Comparison of ENCODE assay signal across 7 mouse cellular contexts in genomic region chr16:92428197-92428950, GRCm38 (mm10). TPM values are rescaled to one million over a fixed set of nuclear protein-coding genes. Genes with fewer than 3 reads are reported as not detected.
DNase-seq lines count a peak whose midpoint lies in the region; ATAC-seq and TF ChIP-seq lines count a peak whose summit lies in the region.

No protein-coding gene starts in this region.

- H3K4me1 ChIP-seq in midbrain, postnatal 0 days (ENCODE audit: insufficient read depth, low read length) = peaks cover 3% of the 10 kb centered on the region; the same call in 1 of the 2 replicates
- peaks cover 12% of the 10 kb centered on the region; the same call in 1 of the 2 replicates for H3K4me1 ChIP-seq in midbrain, embryonic 15.5 days
- peaks cover 21% of the 10 kb centered on the region for H3K4me1 ChIP-seq in forebrain, embryonic 15.5 days
- H3K4me1 ChIP-seq in intestine, embryonic 16.5 days (ENCODE audit: control insufficient read depth, insufficient read depth, low read length) = peaks cover 25% of the 10 kb centered on the region

- H3K27me3 ChIP-seq in midbrain, postnatal 0 days (ENCODE audit: insufficient read depth, low read length) = no peaks in the 10 kb centered on the region
- H3K27me3 ChIP-seq in midbrain, embryonic 15.5 days (replicated peaks) = no peaks in the 10 kb centered on the region
- H3K27me3 ChIP-seq in forebrain, embryonic 15.5 days = no peaks in the 10 kb centered on the region
- H3K27me3 ChIP-seq in intestine, embryonic 16.5 days (replicated peaks; ENCODE audit: control insufficient read depth, insufficient read depth, low read length) = no peaks in the 10 kb centered on the region

- H3K9me3 ChIP-seq in midbrain, postnatal 0 days (ENCODE audit: low read length) = no peaks in the 10 kb centered on the region
- H3K9me3 ChIP-seq in midbrain, embryonic 15.5 days = no peaks in the 10 kb centered on the region
- H3K9me3 ChIP-seq in forebrain, embryonic 15.5 days = no peaks in the 10 kb centered on the region
- no peaks in the 10 kb centered on the region for H3K9me3 ChIP-seq in intestine, embryonic 16.5 days (ENCODE audit: control insufficient read depth, low read length)

- 57% methylated on average over 19 of the region's 19 CpGs for WGBS in midbrain, postnatal 0 days
- WGBS in midbrain, embryonic 15.5 days = 61% methylated on average over 19 of the region's 19 CpGs
- 29% methylated on average over 19 of the region's 19 CpGs for WGBS in forebrain, embryonic 15.5 days
- WGBS in intestine, embryonic 16.5 days = 28% methylated on average over 19 of the region's 19 CpGs

- 0 out of 2 replicates have a peak, but pooled peaks cover 5% of the 10 kb centered on the region for H3K36me3 ChIP-seq in midbrain, postnatal 0 days (ENCODE audit: insufficient read depth, low read length)
- no peaks in the 10 kb centered on the region for H3K36me3 ChIP-seq in midbrain, embryonic 15.5 days (replicated peaks)
- H3K36me3 ChIP-seq in forebrain, embryonic 15.5 days = peaks cover 6% of the 10 kb centered on the region; the same call in 1 of the 2 replicates
- H3K36me3 ChIP-seq in intestine, embryonic 16.5 days (ENCODE audit: control insufficient read depth, insufficient read depth, low read length) = no peaks in the 10 kb centered on the region

- no peak overlapping the region for H3K4me3 ChIP-seq in midbrain, postnatal 0 days (ENCODE audit: low read depth, low read length)
- H3K4me3 ChIP-seq in midbrain, embryonic 15.5 days = no peak overlapping the region
- H3K4me3 ChIP-seq in forebrain, embryonic 15.5 days = no peak overlapping the region
- no peak overlapping the region for H3K4me3 ChIP-seq in intestine, embryonic 16.5 days (ENCODE audit: low read length)

- peak; percentile 55 for DNase-seq in midbrain, postnatal 0 days (ENCODE audit: low spot score)
- DNase-seq in lung, postnatal 10 days = peak; percentile 89
- no peak for DNase-seq in left cerebral cortex, adult 8-10 months (ENCODE audit: low spot score in 2 of 2)

- peak; percentile 54; the same call in 1 of the 2 replicates for ATAC-seq in midbrain, postnatal 0 days (ENCODE audit: low FRiP score)
- no peak for ATAC-seq in midbrain, embryonic 15.5 days (replicated peaks)
- peak; percentile 33 for ATAC-seq in forebrain, embryonic 15.5 days (replicated peaks)
- ATAC-seq in intestine, embryonic 16.5 days = peak; percentile 61
- no peak for ATAC-seq in granulocyte monocyte progenitor cell, adult 5-6 weeks (replicated peaks; ENCODE audit: poor library complexity, severe bottlenecking)

- peak; percentile 20; the same call in 1 of the 2 replicates for TF ChIP-seq CTCF in midbrain, postnatal 0 days (IDR thresholded peaks at IDR 0.05)

- H3K4me2 ChIP-seq in midbrain, postnatal 0 days (ENCODE audit: low read depth, low read length, poor library complexity, severe bottlenecking) = no peak overlapping the region
- no peak overlapping the region for H3K4me2 ChIP-seq in midbrain, embryonic 15.5 days
- no peak overlapping the region for H3K4me2 ChIP-seq in forebrain, embryonic 15.5 days (replicated peaks)
- peak overlapping the region; percentile 2; the same call in 1 of the 2 replicates for H3K4me2 ChIP-seq in intestine, embryonic 16.5 days (ENCODE audit: low read depth, low read length)

- H3K27ac ChIP-seq in midbrain, postnatal 0 days (ENCODE audit: low read depth, low read length) = no peak overlapping the region
- no peak overlapping the region for H3K27ac ChIP-seq in midbrain, embryonic 15.5 days
- peak overlapping the region; percentile 20; the same call in 1 of the 2 replicates for H3K27ac ChIP-seq in forebrain, embryonic 15.5 days (replicated peaks)
- H3K27ac ChIP-seq in intestine, embryonic 16.5 days (ENCODE audit: low read length) = peak overlapping the region; percentile 60

- H3K9ac ChIP-seq in midbrain, postnatal 0 days (replicated peaks; ENCODE audit: low read length, poor library complexity, severe bottlenecking) = no peak overlapping the region
- H3K9ac ChIP-seq in midbrain, embryonic 15.5 days = no peak overlapping the region
- no peak overlapping the region for H3K9ac ChIP-seq in forebrain, embryonic 15.5 days (replicated peaks)
- H3K9ac ChIP-seq in intestine, embryonic 16.5 days (ENCODE audit: low read depth, low read length) = no peak overlapping the region

RNA-seq across cellular contexts. Expression of gene Rcan1, which starts 42.3 kb away (rescaled TPM):
- total RNA-seq in midbrain, postnatal 0 days (2014; rRNA removed) = 91.3 and 104 TPM in 2 replicates
- polyA plus RNA-seq in midbrain, postnatal 0 days (2015; fragmentation: Nextera tagmentation; extraction: Ambion mirVana) = 68.6 and 73.3 TPM in 2 replicates
- 82.1 and 82.9 TPM in 2 replicates for polyA plus RNA-seq in midbrain, embryonic 15.5 days (2015; fragmentation: Nextera tagmentation; extraction: Ambion mirVana)
- polyA plus RNA-seq in forebrain, embryonic 15.5 days (2015; fragmentation: Nextera tagmentation; extraction: Ambion mirVana) = 49.8 and 52.8 TPM in 2 replicates
- 23.6 and 28.1 TPM in 2 replicates for polyA plus RNA-seq in intestine, embryonic 16.5 days (2015; fragmentation: Nextera tagmentation; extraction: Ambion mirVana)
- total RNA-seq in granulocyte monocyte progenitor cell, adult 5-6 weeks (2014; fragmentation: Nextera tagmentation) = 6.3 and 11.5 TPM in 2 replicates
- total RNA-seq in granulocyte monocyte progenitor cell, adult 5-6 weeks (2017) = 7.4 and 8.0 TPM in 2 replicates
- 10 to 100 TPM; 50.9 to 58.6 (median 52.5) TPM for total RNA-seq in left cerebral cortex, adult 8-10 months (2022)

RNA-seq across cellular contexts. Expression of gene Clic6, which starts 57.2 kb away (rescaled TPM):
- total RNA-seq in midbrain, postnatal 0 days (2014; rRNA removed) = 2.1 and 3.5 TPM in 2 replicates
- 0.43 and 0.70 TPM in 2 replicates for polyA plus RNA-seq in midbrain, postnatal 0 days (2015; fragmentation: Nextera tagmentation; extraction: Ambion mirVana)
- polyA plus RNA-seq in midbrain, embryonic 15.5 days (2015; fragmentation: Nextera tagmentation; extraction: Ambion mirVana) = 3.2 and 3.7 TPM in 2 replicates
- polyA plus RNA-seq in forebrain, embryonic 15.5 days (2015; fragmentation: Nextera tagmentation; extraction: Ambion mirVana) = 4.0 and 9.0 TPM in 2 replicates
- polyA plus RNA-seq in intestine, embryonic 16.5 days (2015; fragmentation: Nextera tagmentation; extraction: Ambion mirVana) = 57.4 and 76.6 TPM in 2 replicates
- total RNA-seq in granulocyte monocyte progenitor cell, adult 5-6 weeks (2014; fragmentation: Nextera tagmentation) = not detected in 2 replicates
- total RNA-seq in granulocyte monocyte progenitor cell, adult 5-6 weeks (2017) = not detected in 2 replicates
- total RNA-seq in left cerebral cortex, adult 8-10 months (2022) = 1 to 10 TPM; 3.7 to 8.6 (median 4.1) TPM

Comparison
In these comparisons a context has a peak if more than half of its experiments do, and no peak if none do; other contexts are left out.
1. ATAC-seq: peak in midbrain, postnatal 0 days (single experiment), forebrain, embryonic 15.5 days (single experiment) and intestine, embryonic 16.5 days (single experiment); none in midbrain, embryonic 15.5 days (single experiment) and granulocyte monocyte progenitor cell, adult 5-6 weeks (single experiment).
2. DNase-seq: peak in midbrain, postnatal 0 days (single experiment) and lung, postnatal 10 days (single experiment); none in left cerebral cortex, adult 8-10 months (0 of 2).
3. H3K27ac ChIP-seq: peak in forebrain, embryonic 15.5 days (single experiment) and intestine, embryonic 16.5 days (single experiment); none in midbrain, postnatal 0 days (single experiment) and midbrain, embryonic 15.5 days (single experiment).